Mouse (Mus musculus): ENCODE data around the gene Spint2. TPM values are rescaled to one million over a fixed set of nuclear protein-coding genes. Genes with fewer than 3 reads are reported as not detected.

Spint2 gene
- polyA plus RNA-seq, 1 experiment from 2014 or later = 446 TPM

GRCm38 (mm10) chr7:29303738-29304462, 22.2 kb upstream of the Spint2 start, which contains the start of gene Dpf1:
Gene Dpf1 (plus strand): TSS chr7:29303951.
- DNase-seq (ENCODE audit: low read depth, low spot score) (no peak), ATAC-seq (peak; percentile 45)
- TF ChIP-seq CTCF (IDR thresholded peaks at IDR 0.05) = no peak
- POLR2A ChIA-PET = interaction anchor here (1.1 kb wide), 1 partner anchor 216 kb away, joined by 4 read pairs; no protein-coding TSS in a partner anchor
- no peaks in the 10 kb centered on the region for H3K27me3 ChIP-seq
- CTCF ChIA-PET = interaction anchor here (1.0 kb wide), 1 partner anchor 15 kb away, joined by 4 read pairs; the partner anchor contains the start of gene Ppp1r14a
- in situ Hi-C loops (cut with MboI; ENCODE audit: low pct_unique_long_range_greater_than_20kb) = no loop called here

DNA sequence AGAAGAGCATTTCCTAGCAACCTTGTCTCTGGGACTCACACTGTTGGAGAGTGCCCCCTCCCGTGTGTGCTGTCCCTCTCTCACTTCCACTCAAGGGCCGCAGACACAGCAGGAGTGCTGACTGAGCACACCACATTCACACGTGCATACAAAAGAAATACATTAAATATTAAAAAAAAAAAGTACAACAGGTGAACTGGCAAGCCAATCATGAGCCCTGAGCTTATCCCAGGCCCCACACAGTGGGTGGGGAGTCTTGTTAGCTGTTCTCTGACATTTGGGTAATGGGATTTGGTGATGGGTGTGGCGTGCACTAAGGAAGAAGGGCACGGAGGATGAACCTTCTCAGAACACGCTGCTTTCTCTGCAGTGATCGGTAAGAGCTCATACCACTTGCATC, 20.9 kb upstream of the Spint2 start:
- in situ Hi-C loops (cut with MboI; ENCODE audit: low pct_unique_long_range_greater_than_20kb) = no loop called here
- ChIA-PET CTCF (interaction anchor here (1.0 to 3.2 kb wide), 8 partner anchors 9 to 220 kb away, joined by 4 to 18 read pairs (median 6); partner anchors contain the start of gene Ppp1r14a), POLR2A (interaction anchor here (0.7 to 1.1 kb wide), 2 partner anchors 63 to 217 kb away, joined by 3 to 4 read pairs; no protein-coding TSS in a partner anchor)
- DNase-seq (ENCODE audit: low read depth, low spot score) = no peak
- ATAC-seq = no peak
- TF ChIP-seq CTCF (IDR thresholded peaks at IDR 0.05) = no peak
- no peaks in the 10 kb centered on the region for H3K27me3 ChIP-seq

GRCm38 (mm10) chr7:29301127-29301566, 19.4 kb upstream of the Spint2 start:
- no peaks in the 10 kb centered on the region for H3K27me3 ChIP-seq
- ChIA-PET POLR2A (interaction anchor here (0.6 to 1.3 kb wide), 2 partner anchors 53 to 257 kb away, joined by 3 to 4 read pairs; no protein-coding TSS in a partner anchor), CTCF (interaction anchor here (0.6 to 3.2 kb wide), 22 partner anchors 8 to 253 kb away, joined by 3 to 18 read pairs (median 4); partner anchors contain the start of genes Ppp1r14a and Psmd8)
- in situ Hi-C loops (cut with MboI; ENCODE audit: low pct_unique_long_range_greater_than_20kb) = no loop called here
- ATAC-seq = no peak
- no peak for DNase-seq (ENCODE audit: low read depth, low spot score)
- no peak for TF ChIP-seq CTCF (IDR thresholded peaks at IDR 0.05)

DNA sequence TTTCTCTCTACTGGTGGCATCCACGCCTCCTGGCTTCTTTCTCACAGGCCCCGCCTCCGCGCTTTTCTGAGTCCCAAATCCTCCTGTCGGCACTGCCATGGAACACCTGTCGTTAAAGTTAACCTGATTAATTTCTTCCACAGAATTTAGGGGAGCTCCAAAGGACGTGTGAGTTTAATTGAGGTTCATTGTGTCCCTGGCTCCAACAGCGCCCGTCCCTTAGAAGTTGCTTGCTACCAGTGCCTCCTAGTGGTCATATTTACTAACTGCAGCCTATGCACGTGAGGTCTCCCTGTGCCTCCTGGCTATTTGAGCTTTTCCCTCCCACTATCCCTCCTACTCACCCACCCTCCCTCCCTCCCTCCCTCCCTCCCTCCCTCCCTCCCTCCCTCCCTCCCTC, 15.3 kb upstream of the Spint2 start:
- no peak for TF ChIP-seq CTCF (IDR thresholded peaks at IDR 0.05)
- no peaks in the 10 kb centered on the region for H3K27me3 ChIP-seq
- DNase-seq (ENCODE audit: low read depth, low spot score) (no peak), ATAC-seq (no peak)
- ChIA-PET POLR2A (interaction anchor here (1.3 to 2.0 kb wide), 2 partner anchors 50 to 55 kb away, joined by 3 to 9 read pairs; no protein-coding TSS in a partner anchor), CTCF (interaction anchor here (0.8 to 2.3 kb wide), 6 partner anchors 10 to 226 kb away, joined by 3 to 14 read pairs (median 6); partner anchors contain the start of genes 2200002D01Rik and Psmd8)
- in situ Hi-C loops (cut with MboI; ENCODE audit: low pct_unique_long_range_greater_than_20kb) = no loop called here

DNA sequence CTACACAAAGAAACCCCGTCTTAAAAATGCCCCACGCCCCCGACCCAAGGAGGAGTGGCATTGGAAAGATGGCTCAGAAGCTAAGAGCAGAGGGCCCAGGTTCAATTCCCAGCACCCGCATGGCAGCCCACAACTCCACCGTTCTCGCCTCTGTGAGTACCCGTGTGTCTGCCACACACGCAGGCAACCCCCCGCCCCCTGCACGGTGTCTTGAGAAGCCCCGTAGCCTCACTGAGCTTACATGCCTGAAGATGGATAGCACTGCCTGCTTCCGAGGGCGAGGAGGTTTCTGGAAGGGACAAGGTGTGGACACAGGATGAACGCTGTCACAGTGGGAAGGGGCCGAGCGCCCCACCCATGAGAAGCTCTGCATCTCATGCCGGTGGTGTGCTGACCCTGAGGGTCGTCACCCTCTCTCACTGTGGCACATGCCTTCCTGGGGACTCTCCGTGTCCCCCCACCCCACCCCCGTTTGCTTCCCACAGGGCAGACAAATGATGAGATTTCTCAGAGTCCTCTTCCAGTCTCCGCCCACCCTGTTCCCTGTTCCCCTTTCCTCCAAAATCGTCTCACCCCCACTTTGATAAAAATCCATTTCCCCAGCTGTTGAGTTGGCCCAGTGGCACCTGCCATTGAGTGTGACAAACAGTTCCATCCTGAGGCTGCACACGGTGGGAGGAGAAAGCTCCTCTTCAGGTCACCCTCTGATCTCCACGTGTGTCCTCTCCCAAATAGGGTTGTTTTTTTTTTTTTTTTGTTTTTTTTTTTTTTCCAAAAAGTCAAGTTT, 14.3 kb upstream of the Spint2 start:
- no peak for TF ChIP-seq CTCF (IDR thresholded peaks at IDR 0.05)
- no peak for ATAC-seq
- POLR2A ChIA-PET = interaction anchor here (1.3 to 2.0 kb wide), 2 partner anchors 49 to 54 kb away, joined by 3 to 9 read pairs; no protein-coding TSS in a partner anchor
- DNase-seq (ENCODE audit: low read depth, low spot score) = no peak
- H3K27me3 ChIP-seq = no peaks in the 10 kb centered on the region
- CTCF ChIA-PET = interaction anchor here (0.7 to 2.3 kb wide), 5 partner anchors 11 to 115 kb away, joined by 3 to 14 read pairs (median 6); partner anchors contain the start of genes 2200002D01Rik and Psmd8
- in situ Hi-C loops (cut with MboI; ENCODE audit: low pct_unique_long_range_greater_than_20kb) = no loop called here

DNA sequence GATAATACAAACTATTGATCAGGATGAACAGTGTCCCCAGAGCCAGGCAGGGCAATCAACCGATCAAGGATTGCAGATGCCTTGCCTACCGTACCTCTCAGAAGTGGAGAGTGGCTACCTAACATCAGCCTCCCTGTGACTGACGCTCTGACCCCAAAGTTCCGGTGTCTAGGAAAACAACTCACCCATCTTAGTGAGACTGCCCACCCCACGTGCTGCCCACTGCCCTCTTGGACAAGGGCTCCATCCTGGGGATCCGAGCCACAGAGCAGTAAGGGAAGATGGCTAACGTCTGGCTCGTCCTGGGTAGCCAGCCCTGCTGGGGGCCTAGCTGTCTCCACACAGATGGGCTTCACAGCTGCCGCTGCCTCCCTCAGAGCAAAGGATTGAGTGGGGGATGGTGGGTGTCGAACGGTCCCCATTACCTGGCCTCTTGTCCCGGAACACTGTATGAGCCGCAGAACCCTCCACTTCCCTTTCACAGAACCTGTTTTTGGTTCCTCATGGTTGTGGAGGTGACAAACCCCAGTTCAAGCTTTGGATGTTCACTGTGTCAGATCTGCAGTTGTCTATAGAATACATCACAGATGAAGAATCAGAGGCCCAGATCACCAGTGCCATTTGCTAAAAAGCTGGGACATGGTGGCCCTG, 12.5 kb upstream of the Spint2 start:
- ATAC-seq (no peak), DNase-seq (ENCODE audit: low read depth, low spot score) (no peak)
- ChIA-PET CTCF (interaction anchor here (1.1 to 3.2 kb wide), 6 partner anchors 8 to 229 kb away, joined by 3 to 14 read pairs (median 4); partner anchors contain the start of gene 2200002D01Rik), POLR2A (interaction anchor here (0.5 kb wide), 1 partner anchor 184 kb away, joined by 3 read pairs; no protein-coding TSS in a partner anchor)
- TF ChIP-seq CTCF (IDR thresholded peaks at IDR 0.05) = no peak
- in situ Hi-C loops (cut with MboI; ENCODE audit: low pct_unique_long_range_greater_than_20kb) = loop anchor here (5.0 kb wide), 2 partner anchors 167 to 242 kb away; partner anchors contain the start of gene Ryr1
- no peaks in the 10 kb centered on the region for H3K27me3 ChIP-seq

DNA sequence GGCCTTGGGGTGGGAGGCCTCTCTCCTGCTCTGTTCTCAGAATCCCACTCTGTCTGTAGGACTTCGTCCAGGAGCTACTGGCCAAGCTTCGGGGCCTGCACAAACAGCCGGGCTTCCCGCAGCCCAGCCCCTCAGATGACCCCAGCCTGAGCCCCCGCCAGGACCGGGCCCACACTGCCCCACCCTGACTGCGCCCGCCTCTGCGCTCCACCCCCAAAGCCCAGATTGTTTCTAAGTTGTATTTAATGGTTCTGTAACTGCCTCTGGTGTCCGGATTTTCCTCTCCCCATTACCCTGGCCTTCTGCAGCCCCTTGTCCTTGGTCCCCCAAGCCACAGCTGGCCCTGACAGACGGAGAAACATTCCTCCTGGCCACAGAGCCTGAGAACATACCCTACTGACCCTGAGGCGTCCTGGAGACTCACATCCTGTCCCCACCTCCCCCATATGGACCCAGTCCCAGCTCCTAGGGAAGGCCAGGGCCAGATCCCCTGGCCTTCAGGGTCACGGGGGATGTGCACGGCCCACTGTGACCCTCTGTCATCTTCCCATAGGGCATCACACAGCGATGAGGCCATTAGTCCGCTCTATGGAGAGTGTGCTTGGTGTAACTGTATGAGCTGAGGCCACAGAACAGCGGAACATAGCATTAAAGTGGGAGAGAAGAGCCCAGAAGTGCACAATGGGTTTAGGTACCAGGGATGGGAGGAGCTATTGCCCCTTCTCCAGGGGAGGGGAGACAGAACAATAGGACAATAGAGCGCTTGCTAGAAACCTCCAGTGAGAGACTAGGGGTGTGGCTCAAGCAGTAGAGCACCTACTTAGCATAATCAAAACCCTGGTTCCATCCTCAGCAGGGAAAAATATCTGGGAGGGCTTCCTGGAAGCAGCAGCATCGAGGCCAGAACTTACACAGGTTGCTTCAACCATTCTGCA, 11.7 kb upstream of the Spint2 start:
- ChIA-PET POLR2A (no interaction called here), CTCF (interaction anchor here (1.1 to 3.2 kb wide), 5 partner anchors 8 to 230 kb away, joined by 3 to 14 read pairs (median 4); partner anchors contain the start of gene 2200002D01Rik)
- no peak for DNase-seq (ENCODE audit: low read depth, low spot score)
- no peak for ATAC-seq
- TF ChIP-seq CTCF (IDR thresholded peaks at IDR 0.05) = no peak
- no peaks in the 10 kb centered on the region for H3K27me3 ChIP-seq
- in situ Hi-C loops (cut with MboI; ENCODE audit: low pct_unique_long_range_greater_than_20kb) = loop anchor here (5.0 kb wide), 2 partner anchors 166 to 241 kb away; partner anchors contain the start of gene Ryr1

- no peak for TF ChIP-seq CTCF (IDR thresholded peaks at IDR 0.05)
- no peaks in the 10 kb centered on the region for H3K27me3 ChIP-seq
- ChIA-PET CTCF (interaction anchor here (2.0 to 3.2 kb wide), 2 partner anchors 9 to 46 kb away, joined by 9 to 14 read pairs; partner anchors contain the start of gene 2200002D01Rik), POLR2A (interaction anchor here (1.3 kb wide), 1 partner anchor 10 kb away, joined by 4 read pairs; no protein-coding TSS in a partner anchor)
- in situ Hi-C loops (cut with MboI; ENCODE audit: low pct_unique_long_range_greater_than_20kb) = loop anchor here (5.0 kb wide), 2 partner anchors 165 to 240 kb away; partner anchors contain the start of gene Ryr1
- no peak for ATAC-seq
- DNase-seq (ENCODE audit: low read depth, low spot score) = no peak
Measured at GRCm38 (mm10) chr7:29292458-29293098, 10.9 kb upstream of the Spint2 start.

Measured in Patski (cell line).